Mouse (Mus musculus): Measurements from ENCODE around the gene Arfgap2. TPM values are rescaled to one million over a fixed set of nuclear protein-coding genes. Genes with fewer than 3 reads are reported as not detected.

Arfgap2 gene
- polyA plus RNA-seq, 1 experiment from 2014 or later = 71.8 TPM

Other genes starting within 250 kb of the Arfgap2 start
- gene Rapsn, start 229.4 kb upstream of the Arfgap2 start, polyA plus RNA-seq (2014; fragmentation: Nextera tagmentation; extraction: Ambion mirVana) = 0.57 TPM in 2 replicates
- gene Psmc3, start 211.0 kb upstream of the Arfgap2 start, polyA plus RNA-seq (2014; fragmentation: Nextera tagmentation; extraction: Ambion mirVana) = 232 and 271 TPM in 2 replicates
- 21.9 and 26.7 TPM in 2 replicates for gene Slc39a13, start 194.6 kb upstream of the Arfgap2 start, polyA plus RNA-seq (2014; fragmentation: Nextera tagmentation; extraction: Ambion mirVana)
- gene Spi1, start 182.6 kb upstream of the Arfgap2 start, polyA plus RNA-seq (2014; fragmentation: Nextera tagmentation; extraction: Ambion mirVana) = 1.2 and 2.4 TPM in 2 replicates
- gene Mybpc3, start 146.8 kb upstream of the Arfgap2 start, polyA plus RNA-seq (2014; fragmentation: Nextera tagmentation; extraction: Ambion mirVana) = not detected in 2 replicates
- gene Madd, start 81.1 kb upstream of the Arfgap2 start, polyA plus RNA-seq (2014; fragmentation: Nextera tagmentation; extraction: Ambion mirVana) = 43.3 and 56.3 TPM in 2 replicates
- 0.90 and 2.6 TPM in 2 replicates for gene Nr1h3, start 62.1 kb upstream of the Arfgap2 start, polyA plus RNA-seq (2014; fragmentation: Nextera tagmentation; extraction: Ambion mirVana)
- 33.1 and 50.8 TPM in 2 replicates for gene Acp2, start 62.1 kb upstream of the Arfgap2 start, polyA plus RNA-seq (2014; fragmentation: Nextera tagmentation; extraction: Ambion mirVana)
- gene Ddb2, start 28.0 kb upstream of the Arfgap2 start, polyA plus RNA-seq (2014; fragmentation: Nextera tagmentation; extraction: Ambion mirVana) = 10.6 and 14.6 TPM in 2 replicates
- gene Pacsin3, start 9.0 kb upstream of the Arfgap2 start, polyA plus RNA-seq (2014; fragmentation: Nextera tagmentation; extraction: Ambion mirVana) = 8.2 and 11.4 TPM in 2 replicates
- gene 1110051M20Rik, start 179.7 kb downstream of the Arfgap2 start, polyA plus RNA-seq (2014; fragmentation: Nextera tagmentation; extraction: Ambion mirVana) = 175 and 176 TPM in 2 replicates
- 2.8 and 4.7 TPM in 2 replicates for gene Lrp4, start 192.5 kb downstream of the Arfgap2 start, polyA plus RNA-seq (2014; fragmentation: Nextera tagmentation; extraction: Ambion mirVana)